Mouse (Mus musculus): ENCODE measurements at regions not wholly inside any gene's neighbourhood (a gene's known extent, or its start where the extent isn't known, plus 50 kb on each side); places are given as distances from the start of the nearest gene placed in this dataset.

DNA sequence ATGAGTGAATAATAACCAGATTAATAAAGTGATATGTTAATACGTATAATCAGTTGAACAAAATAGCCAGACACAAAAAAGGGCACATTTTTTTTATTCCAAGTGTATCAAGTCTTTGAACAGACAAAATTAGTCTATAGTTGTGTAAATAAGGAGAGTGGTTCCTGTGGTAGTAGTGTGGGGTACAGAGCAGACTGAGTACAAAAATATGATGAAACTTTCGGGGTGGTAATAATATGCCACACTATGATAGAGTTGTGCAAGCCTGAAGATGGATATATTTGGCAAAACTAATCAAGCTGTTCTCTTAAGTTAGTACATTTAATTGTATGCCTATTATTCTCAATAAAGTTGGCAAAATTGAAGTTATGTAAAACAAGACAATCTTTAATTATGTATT lies 356.1 kb downstream of the Gpd2 start:
- no peaks in the 10 kb centered on the region for H3K27me3 ChIP-seq (replicated peaks; ENCODE audit: control insufficient read depth, insufficient read depth, low read length)
- 90% methylated on average over 2 of the region's 2 CpGs for WGBS
- no peaks in the 10 kb centered on the region for H3K36me3 ChIP-seq (ENCODE audit: control insufficient read depth, insufficient read depth, low read length)
- H3K9me3 ChIP-seq (ENCODE audit: control insufficient read depth, low read length): no peaks in the 10 kb centered on the region
- H3K27ac ChIP-seq (ENCODE audit: low read length): no peak overlapping the region
- H3K4me2 ChIP-seq (ENCODE audit: low read depth, low read length): no peak overlapping the region
- H3K9ac ChIP-seq (ENCODE audit: low read depth, low read length): no peak overlapping the region
- no peak overlapping the region for H3K4me3 ChIP-seq (ENCODE audit: low read length)
- ATAC-seq: no peak
- H3K4me1 ChIP-seq (ENCODE audit: control insufficient read depth, insufficient read depth, low read length): no peaks in the 10 kb centered on the region

- Histone ChIP-seq H3K27me3 (replicated peaks; ENCODE audit: control insufficient read depth, insufficient read depth, low read length) (no peaks in the 10 kb centered on the region; the same call in 1 of the 2 replicates), H3K27ac (ENCODE audit: low read length) (no peak overlapping the region), H3K4me3 (ENCODE audit: low read length) (no peak overlapping the region), H3K36me3 (ENCODE audit: control insufficient read depth, insufficient read depth, low read length) (no peaks in the 10 kb centered on the region), H3K9ac (ENCODE audit: low read depth, low read length) (no peak overlapping the region), H3K4me1 (ENCODE audit: control insufficient read depth, insufficient read depth, low read length) (no peaks in the 10 kb centered on the region), H3K4me2 (ENCODE audit: low read depth, low read length) (no peak overlapping the region), H3K9me3 (ENCODE audit: control insufficient read depth, low read length) (no peaks in the 10 kb centered on the region)
- WGBS: 26% methylated on average over 9 of the region's 9 CpGs
- ATAC-seq: no peak
Observed at GRCm38 (mm10) chr2:57597694-57598358, 360.4 kb downstream of the Gpd2 start.

DNA sequence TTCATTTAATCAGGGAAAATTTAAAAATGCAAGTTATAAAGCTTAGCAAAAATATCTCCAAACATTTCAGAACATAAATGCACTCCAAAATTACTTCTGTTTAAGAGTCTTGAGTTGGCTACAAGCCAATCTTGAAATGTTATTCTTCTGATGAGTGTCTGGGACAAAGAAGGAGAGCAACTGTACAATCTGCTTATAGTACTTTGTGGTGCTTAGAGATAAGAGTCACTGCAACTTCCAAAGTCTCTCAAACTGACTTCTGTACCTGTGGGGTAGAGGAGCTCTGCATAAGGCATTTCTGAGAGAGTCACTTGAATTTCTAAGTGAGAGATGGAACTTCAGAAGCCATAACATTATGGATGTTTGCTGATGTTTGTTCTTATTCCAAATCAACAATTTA lies 374.2 kb downstream of the Gpd2 start:
- no peak for ATAC-seq
- H3K4me2 ChIP-seq (ENCODE audit: low read depth, low read length): no peak overlapping the region
- no peak overlapping the region for H3K9ac ChIP-seq (ENCODE audit: low read depth, low read length)
- H3K27ac ChIP-seq (ENCODE audit: low read length): no peak overlapping the region
- H3K27me3 ChIP-seq (replicated peaks; ENCODE audit: control insufficient read depth, insufficient read depth, low read length): no peaks in the 10 kb centered on the region
- H3K9me3 ChIP-seq (ENCODE audit: control insufficient read depth, low read length): no peaks in the 10 kb centered on the region
- no peaks in the 10 kb centered on the region for H3K36me3 ChIP-seq (ENCODE audit: control insufficient read depth, insufficient read depth, low read length)
- H3K4me3 ChIP-seq (ENCODE audit: low read length): no peak overlapping the region
- H3K4me1 ChIP-seq (ENCODE audit: control insufficient read depth, insufficient read depth, low read length): no peaks in the 10 kb centered on the region

DNA sequence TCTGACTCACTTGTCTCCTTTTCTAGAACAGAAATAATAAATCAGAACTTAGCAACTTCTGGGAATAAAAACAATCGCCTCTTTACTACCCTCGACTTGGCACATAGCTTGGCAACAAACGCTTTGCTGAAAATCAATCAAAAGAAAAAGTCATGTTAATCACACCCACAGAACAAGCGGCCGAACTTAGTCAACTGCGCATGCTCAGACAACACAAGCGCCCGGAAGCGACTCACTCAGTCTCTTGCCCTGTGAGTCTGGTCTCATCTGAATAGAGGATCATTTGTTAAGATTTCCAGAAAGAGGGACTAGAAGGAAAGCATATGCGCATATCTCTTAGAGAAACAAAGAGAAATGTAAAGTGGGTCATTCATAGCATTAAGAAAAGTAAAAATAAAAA lies 375.8 kb downstream of the Gpd2 start:
- Histone ChIP-seq H3K27me3 (replicated peaks; ENCODE audit: control insufficient read depth, insufficient read depth, low read length) (no peaks in the 10 kb centered on the region), H3K9ac (ENCODE audit: low read depth, low read length) (no peak overlapping the region), H3K4me1 (ENCODE audit: control insufficient read depth, insufficient read depth, low read length) (no peaks in the 10 kb centered on the region), H3K36me3 (ENCODE audit: control insufficient read depth, insufficient read depth, low read length) (no peaks in the 10 kb centered on the region), H3K9me3 (ENCODE audit: control insufficient read depth, low read length) (no peaks in the 10 kb centered on the region), H3K27ac (ENCODE audit: low read length) (no peak overlapping the region), H3K4me2 (ENCODE audit: low read depth, low read length) (no peak overlapping the region), H3K4me3 (ENCODE audit: low read length) (no peak overlapping the region)
- no peak for ATAC-seq
- WGBS: 54% methylated on average over 10 of the region's 10 CpGs

- no peak for ATAC-seq
- Histone ChIP-seq H3K9ac (ENCODE audit: low read depth, low read length) (no peak overlapping the region), H3K4me2 (ENCODE audit: low read depth, low read length) (no peak overlapping the region), H3K27me3 (replicated peaks; ENCODE audit: control insufficient read depth, insufficient read depth, low read length) (no peaks in the 10 kb centered on the region), H3K36me3 (ENCODE audit: control insufficient read depth, insufficient read depth, low read length) (no peaks in the 10 kb centered on the region), H3K4me3 (ENCODE audit: low read length) (no peak overlapping the region), H3K4me1 (ENCODE audit: control insufficient read depth, insufficient read depth, low read length) (no peaks in the 10 kb centered on the region), H3K27ac (ENCODE audit: low read length) (no peak overlapping the region), H3K9me3 (ENCODE audit: control insufficient read depth, low read length) (no peaks in the 10 kb centered on the region)
- WGBS: 64% methylated on average over 12 of the region's 12 CpGs
Observed at GRCm38 (mm10) chr2:57614587-57614991, 377.2 kb downstream of the Gpd2 start.

GRCm38 (mm10) chr2:57616525-57617225 lies 379.2 kb downstream of the Gpd2 start:
- Histone ChIP-seq H3K4me2 (ENCODE audit: low read depth, low read length) (peak overlapping the region; percentile 72), H3K27me3 (replicated peaks; ENCODE audit: control insufficient read depth, insufficient read depth, low read length) (no peaks in the 10 kb centered on the region), H3K9me3 (ENCODE audit: control insufficient read depth, low read length) (no peaks in the 10 kb centered on the region), H3K9ac (ENCODE audit: low read depth, low read length) (peak overlapping the region; percentile 55; the same call in 1 of the 2 replicates), H3K36me3 (ENCODE audit: control insufficient read depth, insufficient read depth, low read length) (no peaks in the 10 kb centered on the region), H3K4me1 (ENCODE audit: control insufficient read depth, insufficient read depth, low read length) (no peaks in the 10 kb centered on the region), H3K4me3 (ENCODE audit: low read length) (peak overlapping the region; percentile 44), H3K27ac (ENCODE audit: low read length) (no peak overlapping the region)
- 5% methylated on average over 19 of the region's 19 CpGs for WGBS
- 0 out of 2 replicates have a peak, but pooled peaks have one; percentile 33 for ATAC-seq

GRCm38 (mm10) chr2:57617258-57617657 lies 379.8 kb downstream of the Gpd2 start:
- H3K9ac ChIP-seq (ENCODE audit: low read depth, low read length): 0 out of 2 replicates have a peak overlapping the region, but pooled peaks have one; percentile 55
- no peaks in the 10 kb centered on the region for H3K4me1 ChIP-seq (ENCODE audit: control insufficient read depth, insufficient read depth, low read length)
- H3K9me3 ChIP-seq (ENCODE audit: control insufficient read depth, low read length): no peaks in the 10 kb centered on the region
- no peaks in the 10 kb centered on the region for H3K27me3 ChIP-seq (replicated peaks; ENCODE audit: control insufficient read depth, insufficient read depth, low read length)
- H3K27ac ChIP-seq (ENCODE audit: low read length): no peak overlapping the region
- 69% methylated on average over 2 of the region's 2 CpGs for WGBS
- no peak overlapping the region for H3K4me3 ChIP-seq (ENCODE audit: low read length)
- ATAC-seq: no peak
- no peaks in the 10 kb centered on the region for H3K36me3 ChIP-seq (ENCODE audit: control insufficient read depth, insufficient read depth, low read length)
- H3K4me2 ChIP-seq (ENCODE audit: low read depth, low read length): peak overlapping the region; percentile 72

DNA sequence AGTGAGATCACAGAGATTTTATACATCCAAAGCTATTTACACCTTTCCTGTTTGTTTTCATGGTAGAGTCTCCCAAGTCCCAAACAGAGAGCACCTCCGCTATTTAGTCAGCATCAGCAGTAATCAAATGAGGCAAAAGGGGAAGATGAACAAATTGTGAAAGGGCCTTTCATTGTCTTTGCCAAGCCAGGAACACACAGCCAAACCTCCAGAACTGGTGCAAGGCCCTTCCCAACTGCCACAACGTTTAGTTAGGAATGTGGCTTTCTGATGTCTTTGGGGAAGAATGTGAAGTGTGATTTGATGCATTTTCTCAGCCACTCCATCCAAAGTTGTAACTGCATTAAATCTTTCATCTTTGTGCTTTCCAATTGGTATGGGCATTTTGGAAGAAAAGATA lies 353.6 kb upstream of the Galnt5 start:
- Histone ChIP-seq H3K4me1 (ENCODE audit: control insufficient read depth, insufficient read depth, low read length) (no peaks in the 10 kb centered on the region), H3K27me3 (replicated peaks; ENCODE audit: control insufficient read depth, insufficient read depth, low read length) (no peaks in the 10 kb centered on the region), H3K27ac (ENCODE audit: low read length) (no peak overlapping the region), H3K4me3 (ENCODE audit: low read length) (no peak overlapping the region), H3K9ac (ENCODE audit: low read depth, low read length) (no peak overlapping the region), H3K36me3 (ENCODE audit: control insufficient read depth, insufficient read depth, low read length) (no peaks in the 10 kb centered on the region), H3K4me2 (ENCODE audit: low read depth, low read length) (no peak overlapping the region), H3K9me3 (ENCODE audit: control insufficient read depth, low read length) (no peaks in the 10 kb centered on the region)
- 55% methylated on average over 2 of the region's 2 CpGs for WGBS
- no peak for ATAC-seq

GRCm38 (mm10) chr2:57644541-57644940 lies 353.1 kb upstream of the Galnt5 start:
- ATAC-seq: no peak
- H3K4me3 ChIP-seq (ENCODE audit: low read length): no peak overlapping the region
- no peak overlapping the region for H3K9ac ChIP-seq (ENCODE audit: low read depth, low read length)
- 64% methylated on average over 2 of the region's 2 CpGs for WGBS
- no peaks in the 10 kb centered on the region for H3K9me3 ChIP-seq (ENCODE audit: control insufficient read depth, low read length)
- no peak overlapping the region for H3K27ac ChIP-seq (ENCODE audit: low read length)
- H3K4me2 ChIP-seq (ENCODE audit: low read depth, low read length): no peak overlapping the region
- H3K4me1 ChIP-seq (ENCODE audit: control insufficient read depth, insufficient read depth, low read length): no peaks in the 10 kb centered on the region
- H3K27me3 ChIP-seq (replicated peaks; ENCODE audit: control insufficient read depth, insufficient read depth, low read length): no peaks in the 10 kb centered on the region
- H3K36me3 ChIP-seq (ENCODE audit: control insufficient read depth, insufficient read depth, low read length): no peaks in the 10 kb centered on the region
